Mouse (Mus musculus): ENCODE measurements around the gene Klhl2.

GRCm38 (mm10) chr8:64740547-64741211 lies 109.1 kb downstream of the Klhl2 start:
- no peak for TF ChIP-seq TCF12 (IDR thresholded peaks at IDR 0.05; ENCODE audit: insufficient read depth, poor library complexity, severe bottlenecking)
- TF ChIP-seq POLR2A (IDR thresholded peaks at IDR 0.05; ENCODE audit: insufficient read length, low read depth), result no peak
- no peak for TF ChIP-seq E2F4 (IDR thresholded peaks at IDR 0.05; ENCODE audit: insufficient read depth)
